Mouse (Mus musculus): ENCODE measurements around the gene Prph2.
A peak's percentile ranks its signal among the peaks of the same experiment; 100 is the strongest.

The Prph2 gene

DNA sequence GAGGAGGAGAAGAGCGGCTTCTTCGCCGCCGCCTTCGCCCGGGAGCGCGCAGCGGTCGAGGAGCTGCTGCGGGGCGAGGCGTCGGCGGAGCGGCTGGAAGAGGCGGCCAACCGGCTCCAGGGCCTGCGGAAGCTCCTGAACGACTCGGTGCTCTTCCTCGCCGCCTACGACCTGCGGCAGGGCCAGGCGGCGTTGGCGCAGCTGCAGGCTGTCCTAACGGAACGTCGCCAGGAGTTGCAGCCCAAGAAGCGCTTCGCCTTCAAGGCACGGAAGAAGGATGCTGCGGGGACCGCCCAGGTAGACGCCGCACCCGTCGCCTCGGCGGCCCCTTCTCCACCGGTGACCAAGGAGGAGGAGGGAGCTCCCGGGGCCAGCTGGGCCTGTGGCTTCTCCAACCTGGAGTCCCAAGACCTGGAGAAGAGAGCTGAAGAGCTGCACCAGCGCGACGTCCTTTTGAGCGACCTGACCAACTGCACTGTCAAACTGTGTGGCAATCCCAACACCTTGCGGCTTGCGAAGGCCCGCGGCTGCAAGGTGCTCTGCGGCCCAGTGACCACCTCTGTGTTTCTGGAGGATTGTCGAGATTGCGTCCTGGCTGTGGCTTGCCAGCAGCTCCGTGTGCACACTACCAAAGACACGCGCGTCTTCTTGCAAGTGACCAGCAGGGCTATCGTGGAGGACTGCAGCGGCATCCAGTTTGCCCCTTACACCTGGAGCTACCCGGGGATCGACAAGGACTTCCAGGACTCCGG is 19.2 kb upstream of the Prph2 start:
- DNase-seq = peak; percentile 64 to 66

DNA sequence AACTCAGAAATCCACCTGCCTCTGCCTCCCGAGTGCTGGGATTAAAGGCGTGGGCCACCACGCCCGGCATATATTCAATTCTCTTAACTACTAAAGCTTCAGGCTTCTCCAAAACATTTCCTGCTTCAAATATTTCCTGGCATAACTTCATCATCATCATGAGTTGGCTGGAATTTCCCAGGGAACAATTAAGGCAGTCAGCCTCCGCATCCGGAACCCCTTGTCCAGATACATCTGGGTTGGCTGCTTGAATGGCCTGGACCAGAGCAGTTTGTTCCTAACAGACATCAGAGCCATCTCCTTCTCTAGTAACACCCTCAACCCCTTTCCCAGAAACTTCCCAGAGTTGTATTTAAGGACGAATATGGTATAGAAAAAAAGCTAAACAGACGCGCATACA is 14.8 kb upstream of the Prph2 start:
- DNase-seq = no peak

DNA sequence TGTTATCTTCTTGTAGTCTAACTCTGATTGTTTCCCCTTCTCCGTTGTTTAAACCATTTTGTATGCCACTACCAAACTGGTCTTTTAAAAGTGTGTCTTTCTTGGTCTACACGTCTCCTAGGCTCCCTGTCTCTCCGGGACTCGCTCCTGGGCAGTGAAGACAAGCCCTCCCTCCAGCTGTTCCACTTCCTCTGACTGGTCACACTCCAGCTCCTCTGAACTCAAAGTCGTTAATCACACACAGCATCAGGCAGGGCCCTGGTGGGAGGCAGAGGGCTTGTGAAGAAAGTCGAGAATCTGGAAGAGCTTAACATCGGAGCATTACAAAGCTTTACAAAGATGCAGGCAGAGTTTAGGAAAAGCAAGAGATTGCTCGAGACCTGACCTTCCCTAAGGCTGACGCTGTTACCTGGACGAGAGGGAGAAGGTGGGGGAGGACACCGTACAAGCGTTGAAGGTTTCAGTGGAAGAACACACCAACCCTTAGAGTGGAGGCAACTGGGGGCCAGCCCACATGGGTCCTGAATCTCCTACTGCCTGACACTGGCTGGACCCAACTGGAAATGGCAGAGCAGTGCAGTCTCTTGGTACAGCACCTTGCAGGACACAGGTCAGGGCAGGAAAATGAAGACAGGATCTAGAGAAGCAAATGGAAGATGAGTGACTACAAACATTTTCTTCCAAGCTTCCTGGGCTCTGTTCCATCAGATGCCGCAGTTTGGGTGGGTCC is 12.9 kb upstream of the Prph2 start:
- no peak for DNase-seq

DNA sequence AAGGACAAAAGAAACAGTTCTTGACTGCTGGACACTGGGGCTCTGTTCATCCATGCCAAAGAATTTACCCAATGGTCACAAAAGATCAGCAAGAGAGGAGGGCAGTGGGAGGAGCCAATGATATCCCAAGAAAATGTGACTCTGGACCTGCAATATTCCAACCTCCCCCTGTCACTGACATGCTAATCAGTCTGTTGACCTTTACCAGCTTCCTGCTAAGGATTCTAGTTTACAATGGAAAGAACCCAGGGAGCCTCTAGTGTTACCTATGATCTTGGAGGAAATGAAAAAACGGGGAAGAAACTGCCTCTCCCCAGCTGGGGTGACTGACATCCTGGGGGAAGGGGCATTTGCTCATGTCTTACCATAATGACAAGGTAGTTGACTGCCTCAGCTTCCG is 9.3 kb upstream of the Prph2 start:
- no peak for DNase-seq

DNA sequence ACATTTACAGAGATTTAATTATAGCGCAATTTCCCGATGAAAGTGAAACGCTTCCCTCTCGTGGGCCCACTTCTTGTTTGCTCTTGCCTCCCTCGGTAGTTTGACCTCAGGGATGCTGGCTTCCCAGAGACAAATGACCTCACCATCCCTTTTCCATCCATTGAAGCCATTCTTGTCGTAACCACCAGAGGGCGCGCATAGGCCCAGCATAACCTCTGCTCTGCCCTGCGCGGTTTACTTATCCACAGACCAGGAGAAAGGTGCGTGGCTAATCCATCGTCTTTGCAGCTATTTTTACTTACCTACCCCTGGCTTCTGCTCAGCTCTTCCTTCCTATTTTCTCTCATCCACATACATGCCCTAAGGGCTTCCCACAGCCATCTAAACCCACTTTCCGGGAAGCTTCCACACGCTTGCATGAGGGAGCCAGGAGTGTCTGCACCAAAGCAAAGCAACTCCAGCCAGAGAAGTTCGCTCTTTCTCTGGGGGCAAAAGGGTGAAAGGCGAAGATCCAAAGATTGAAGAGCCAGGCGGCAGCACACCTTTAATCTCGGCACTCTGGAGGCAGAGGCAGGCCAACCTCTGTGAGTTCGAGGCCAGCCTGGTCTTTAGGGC is 6.3 kb upstream of the Prph2 start:
- DNase-seq = peak; percentile 89 to 91

DNA sequence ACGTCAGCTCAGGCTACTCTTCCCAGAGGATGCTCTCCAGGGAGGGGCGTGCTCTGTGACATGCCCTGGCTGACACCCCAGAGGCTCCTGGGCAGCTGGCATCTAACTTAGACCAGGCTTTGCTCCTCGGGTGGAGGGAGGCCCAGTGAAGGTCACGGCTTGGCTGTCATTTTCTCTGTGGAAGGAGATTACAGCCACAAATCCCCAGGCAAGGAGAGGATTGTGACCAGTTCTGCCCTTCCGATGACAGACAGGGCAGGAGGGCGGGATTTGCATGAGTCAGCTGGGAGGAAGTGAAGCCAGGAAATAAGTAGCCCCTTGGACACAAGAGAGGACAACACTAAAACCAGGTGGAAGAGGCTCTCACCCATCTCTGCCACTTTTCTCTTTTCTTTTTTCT is 2.1 kb downstream of the Prph2 start:
- DNase-seq = no peak

DNA sequence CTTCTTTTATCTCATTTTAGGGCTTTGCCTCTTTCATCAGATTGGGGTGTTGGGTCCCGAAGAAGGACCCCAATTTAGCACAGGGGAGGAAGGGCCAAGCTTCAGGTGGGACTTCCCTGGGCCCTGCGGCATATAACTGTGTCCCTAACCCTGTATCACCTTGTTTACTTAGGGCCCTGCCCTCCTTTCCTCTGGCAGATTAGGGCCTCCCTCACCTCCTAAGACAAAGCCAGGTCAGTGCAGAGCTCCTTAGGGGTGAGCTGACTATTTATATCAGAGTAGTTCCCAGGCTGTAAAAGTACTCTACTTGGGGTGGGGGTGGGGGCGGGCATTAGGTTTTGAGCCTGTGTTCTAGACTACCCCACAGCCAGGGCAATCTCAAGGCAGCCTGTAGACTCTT is 4.9 kb downstream of the Prph2 start:
- no peak for DNase-seq

DNA sequence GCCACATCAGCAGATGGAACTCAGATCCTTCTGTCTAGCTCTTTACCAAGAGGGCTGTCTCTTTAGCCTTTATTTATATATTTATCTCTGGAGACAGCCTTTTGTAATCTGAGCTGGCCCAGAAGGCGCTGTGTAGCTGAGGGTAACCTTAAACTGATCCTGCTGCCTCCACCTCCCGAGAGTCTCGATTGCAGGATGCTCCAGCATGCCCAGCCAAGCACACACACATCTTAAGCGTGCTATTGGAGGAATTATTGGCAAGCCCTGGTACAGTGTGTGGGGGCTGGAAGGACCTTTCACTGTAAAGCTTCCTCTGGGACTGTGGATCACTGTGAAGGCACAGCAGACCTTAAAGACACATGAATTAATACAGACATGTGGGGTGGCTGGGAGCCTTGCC is 8.7 kb downstream of the Prph2 start:
- no peak for DNase-seq

DNA sequence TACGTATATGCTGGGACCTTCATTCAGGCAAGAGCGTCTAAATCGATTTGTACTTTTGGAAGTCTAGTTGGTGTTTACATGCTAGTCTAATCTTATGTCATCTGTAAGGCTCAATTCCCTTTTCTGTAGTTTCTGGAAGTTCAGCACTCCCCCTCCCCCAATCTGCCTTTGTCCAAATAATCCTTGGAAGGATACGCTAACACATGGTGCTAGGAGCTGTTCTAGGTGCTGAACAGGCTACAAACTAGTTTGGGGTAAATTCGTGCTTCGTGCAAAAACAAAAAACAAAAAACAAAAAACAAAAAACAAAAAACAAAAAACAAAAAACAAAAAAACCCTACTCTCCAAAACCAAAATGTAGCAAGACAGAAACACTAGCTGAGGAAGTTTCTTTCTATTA is 10.6 kb downstream of the Prph2 start:
- no peak for DNase-seq

DNA sequence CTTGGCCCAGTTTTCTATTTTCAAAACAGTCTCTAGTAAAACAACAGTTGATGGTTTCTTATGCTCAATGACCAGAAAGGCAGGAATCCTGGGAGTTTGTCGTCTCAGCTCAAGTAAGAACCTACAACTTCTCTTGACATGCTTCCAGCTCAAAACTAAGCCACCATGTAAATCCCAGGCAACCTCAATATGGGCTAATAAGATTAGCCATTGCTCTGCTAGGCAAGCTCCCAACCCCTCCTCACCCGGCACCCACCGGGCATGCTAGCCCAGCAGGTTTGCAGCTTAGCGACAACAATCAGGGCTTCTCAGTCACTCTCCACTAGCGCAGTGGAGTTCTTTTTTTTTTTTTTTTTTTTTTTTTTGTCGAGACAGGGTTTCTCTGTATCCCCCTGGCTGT is 15.9 kb downstream of the Prph2 start:
- no peak for DNase-seq

DNA sequence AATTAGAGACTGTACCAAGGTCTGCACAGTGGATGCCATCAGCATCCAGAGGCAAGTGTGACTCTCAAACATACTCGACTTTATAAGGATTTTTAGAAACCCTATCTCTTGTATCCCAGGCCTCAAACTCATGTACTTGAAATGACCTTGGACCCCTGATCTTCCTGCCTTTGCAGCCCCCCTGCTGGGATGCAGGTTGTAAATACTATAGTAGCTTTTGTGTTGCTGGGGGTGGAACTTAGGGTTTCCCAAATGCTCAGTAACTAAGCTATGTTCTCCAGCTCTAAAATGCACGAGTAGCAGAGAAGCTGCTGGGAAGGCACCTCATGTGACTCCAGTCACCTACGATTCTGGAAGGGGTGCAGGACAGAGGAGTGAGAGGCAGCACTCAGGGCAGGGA is 16.7 kb downstream of the Prph2 start:
- no peak for DNase-seq

DNA sequence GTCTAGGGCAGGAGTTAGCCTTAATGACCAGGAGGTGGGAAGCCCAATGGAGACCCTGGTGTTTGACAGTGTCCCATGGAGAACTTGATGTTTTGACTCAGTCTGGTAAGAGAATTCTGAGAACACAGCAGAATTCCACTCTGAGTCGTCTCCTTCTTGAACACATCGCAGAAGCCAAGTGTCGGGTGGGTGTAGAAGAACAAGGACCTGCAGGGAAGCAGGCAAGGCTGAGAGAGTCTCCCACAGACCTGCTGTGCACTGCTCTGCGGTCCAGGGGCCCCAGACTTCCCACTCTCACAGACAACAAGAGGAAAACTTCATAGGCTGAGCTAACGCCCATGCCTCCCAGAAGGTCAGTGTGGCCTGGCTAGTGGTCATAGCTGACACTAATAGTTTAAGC is 17.5 kb downstream of the Prph2 start:
- no peak for DNase-seq

DNA sequence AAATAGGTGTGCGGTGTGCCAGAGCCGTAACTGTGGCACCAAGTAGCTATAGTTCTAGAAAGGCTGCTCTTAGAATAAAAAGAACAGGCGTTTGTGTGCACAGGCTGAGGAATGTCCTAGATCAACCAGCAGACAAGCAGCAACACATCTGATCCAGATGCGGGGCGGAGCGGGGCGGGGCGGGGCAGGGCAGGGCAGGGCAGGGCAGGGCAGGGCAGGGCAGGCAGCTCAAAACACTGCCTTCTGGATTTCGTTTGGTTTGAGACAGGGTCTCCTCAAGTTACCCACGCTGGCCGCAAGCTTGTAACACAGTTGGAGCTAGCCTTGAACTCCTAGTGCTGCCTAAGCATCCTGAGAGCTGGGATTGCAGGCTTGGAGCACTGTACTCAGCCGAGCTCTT is 19.0 kb downstream of the Prph2 start:
- no peak for DNase-seq

DNA sequence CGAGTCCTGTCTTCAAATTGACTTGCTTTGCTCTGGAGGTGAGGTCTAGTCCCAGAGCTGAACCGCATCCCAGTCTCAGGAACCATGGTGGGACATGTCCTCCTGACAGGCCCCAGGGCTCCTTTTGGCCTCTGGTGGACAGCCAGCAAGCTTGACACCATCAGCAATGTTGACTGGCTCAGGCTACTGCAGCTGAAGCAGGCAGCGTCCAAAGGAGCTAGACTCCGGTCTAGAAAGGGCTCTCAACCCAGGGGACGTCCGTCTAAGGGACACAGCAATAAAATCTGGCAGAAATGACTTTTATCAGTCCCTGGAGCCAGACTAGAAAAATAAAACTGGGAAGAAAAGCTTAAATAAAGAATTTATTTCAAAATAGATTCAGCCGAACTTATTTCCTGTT is 19.6 kb downstream of the Prph2 start:
- DNase-seq = no peak

DNA sequence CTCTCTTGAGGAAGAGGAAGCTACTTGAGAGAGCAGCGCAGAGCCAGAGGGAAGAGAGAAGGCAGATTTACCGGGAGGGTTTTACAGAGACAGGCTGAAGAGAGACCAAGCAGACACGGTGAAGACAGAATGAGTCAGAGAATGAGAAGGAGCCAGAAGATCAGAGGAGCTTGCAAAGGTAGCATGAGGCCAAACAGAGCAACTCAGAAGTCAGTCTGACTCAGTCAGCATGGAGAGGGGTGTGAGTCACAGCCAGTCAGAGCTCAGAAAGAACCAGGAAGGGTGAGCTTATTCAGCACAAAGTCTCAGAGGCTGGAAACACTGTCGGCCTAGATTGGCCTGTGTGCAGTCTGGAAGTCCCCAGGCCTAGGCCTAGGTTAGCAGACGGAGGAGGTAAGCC is 22.7 kb downstream of the Prph2 start:
- DNase-seq = no peak

DNA sequence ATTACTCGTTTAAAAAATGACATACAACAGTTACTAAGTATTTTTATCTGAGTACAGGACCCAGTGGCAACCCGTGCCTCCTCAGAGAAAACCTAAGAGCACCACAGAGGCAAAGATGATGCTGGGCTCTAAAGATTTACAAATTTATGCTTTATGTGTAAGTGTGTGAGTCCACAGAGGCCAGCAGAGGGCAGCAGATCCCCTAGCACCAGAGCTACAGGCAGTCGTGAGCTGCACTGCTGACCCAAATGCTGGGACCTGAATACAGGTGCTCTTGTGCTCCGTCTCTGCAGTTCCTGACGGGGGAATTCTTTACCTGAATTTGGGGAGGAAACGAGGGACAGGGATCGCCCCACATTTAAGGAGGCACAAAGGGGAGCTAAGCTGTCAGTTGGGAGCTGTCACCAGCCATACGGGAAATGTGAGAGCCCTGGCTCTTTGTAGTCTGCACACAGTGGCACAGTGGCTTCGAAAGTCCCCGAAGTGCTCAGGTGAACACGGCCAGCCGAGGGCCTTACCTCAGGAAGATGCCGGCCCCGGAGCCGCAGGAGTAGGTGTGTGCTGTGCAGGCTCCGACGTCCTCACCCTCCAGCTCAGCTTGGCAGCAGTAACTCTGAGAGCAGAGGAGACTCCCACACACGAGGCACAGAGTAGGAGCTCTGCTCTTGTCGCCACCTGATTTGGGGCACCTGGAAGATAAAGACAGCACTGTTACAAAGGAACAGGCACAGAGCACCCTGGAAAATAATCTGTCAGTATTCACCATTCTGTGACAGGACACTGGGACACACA is 23.5 kb downstream of the Prph2 start:
- DNase-seq = peak; percentile 60 to 79

DNA sequence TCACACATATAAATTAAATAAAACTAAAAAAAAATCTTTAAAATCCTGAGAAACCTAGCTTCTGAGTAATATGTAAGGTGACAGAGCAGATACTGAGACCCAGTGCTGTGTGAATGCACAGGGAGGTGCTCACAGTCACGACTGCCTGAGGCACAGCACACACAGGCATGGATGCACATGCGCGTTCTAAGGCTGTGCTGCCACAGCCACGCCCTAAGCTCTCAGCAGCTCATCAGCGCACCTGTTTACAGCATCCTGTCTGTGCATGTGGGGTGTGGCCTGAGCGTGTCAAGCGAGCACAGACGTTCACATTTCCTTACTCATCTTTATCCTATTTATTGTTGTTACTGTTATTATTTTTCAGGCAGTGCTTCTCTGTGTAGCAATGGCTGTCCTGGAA is 30.2 kb downstream of the Prph2 start:
- no peak for DNase-seq

DNA sequence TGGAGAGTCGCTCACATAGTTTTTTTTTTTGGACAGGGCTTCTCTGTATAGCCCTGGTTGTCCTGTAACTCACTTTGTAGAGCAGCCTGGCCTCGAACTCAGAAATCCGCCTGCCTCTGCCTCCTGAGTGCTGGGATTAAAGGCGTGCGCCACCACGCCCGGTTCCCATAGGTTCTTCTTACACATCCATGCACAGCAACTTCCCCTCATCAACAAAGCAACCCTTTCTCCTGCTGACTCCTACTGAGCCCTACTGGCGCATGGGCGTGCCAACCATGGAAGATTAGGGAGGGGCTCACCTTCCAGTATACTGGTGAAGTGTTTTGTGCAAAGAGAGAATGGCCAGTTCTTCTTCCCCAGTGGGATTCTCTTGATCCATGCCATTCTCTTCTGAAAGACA is 32.2 kb downstream of the Prph2 start:
- no peak for DNase-seq

DNA sequence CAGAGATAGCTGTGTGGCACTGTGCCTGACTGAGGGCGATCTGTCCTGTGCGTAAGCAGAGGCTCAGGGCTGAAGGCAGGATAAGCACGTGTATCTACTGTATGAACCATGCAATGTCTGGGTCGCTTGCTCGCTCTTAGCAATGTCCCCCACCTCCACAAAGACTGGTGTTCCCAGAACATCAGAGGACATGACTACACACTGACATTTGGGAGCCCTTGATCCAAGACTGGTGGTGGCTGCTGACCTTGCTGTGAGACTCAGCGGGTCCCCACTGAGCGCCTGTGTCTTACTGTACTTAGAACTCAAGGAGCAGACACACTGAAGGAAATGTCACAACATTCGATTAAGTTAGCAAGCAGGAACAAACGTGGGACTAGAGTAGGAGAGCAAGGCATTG is 36.0 kb downstream of the Prph2 start:
- DNase-seq = no peak

DNA sequence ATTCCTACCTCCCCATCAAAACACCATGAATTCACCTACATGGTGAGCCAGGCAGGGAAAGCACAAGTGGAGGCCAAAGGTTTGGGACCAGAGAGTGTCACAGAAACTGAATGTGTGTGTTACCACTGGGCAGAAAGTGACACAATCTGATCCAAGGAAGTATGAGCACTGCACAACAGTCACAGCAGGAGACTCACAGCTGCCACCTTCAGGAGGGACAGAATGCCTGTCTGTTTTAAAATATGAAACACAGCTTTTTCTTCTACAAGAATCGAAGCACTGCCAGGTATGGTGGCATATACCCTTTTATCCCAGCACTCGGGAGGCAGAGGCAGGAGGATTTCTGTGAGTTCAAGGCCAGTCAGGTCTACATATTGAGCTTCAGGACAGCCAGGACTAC is 47.8 kb downstream of the Prph2 start:
- DNase-seq = no peak

DNA sequence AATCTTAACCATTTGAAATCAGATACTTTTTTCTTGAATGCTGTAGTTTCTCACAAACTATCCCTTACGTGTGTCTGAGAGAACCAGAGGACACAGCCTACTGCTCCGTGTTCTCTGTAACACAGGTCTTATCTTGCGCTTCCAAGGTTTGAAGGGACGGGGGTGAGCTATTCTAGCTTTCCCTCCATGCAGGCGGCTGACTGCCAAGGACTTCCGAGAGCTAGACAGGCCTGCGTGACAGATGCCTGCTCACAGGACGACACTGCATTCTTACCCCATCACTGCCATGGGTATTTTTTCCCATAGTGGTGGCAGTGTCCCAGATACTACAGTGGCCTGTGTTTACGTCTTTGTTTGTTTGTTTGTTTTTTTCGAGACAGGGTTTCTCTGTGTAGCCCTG is 50.0 kb downstream of the Prph2 start:
- DNase-seq = peak in 1 of 2 experiments; percentile 8

DNA sequence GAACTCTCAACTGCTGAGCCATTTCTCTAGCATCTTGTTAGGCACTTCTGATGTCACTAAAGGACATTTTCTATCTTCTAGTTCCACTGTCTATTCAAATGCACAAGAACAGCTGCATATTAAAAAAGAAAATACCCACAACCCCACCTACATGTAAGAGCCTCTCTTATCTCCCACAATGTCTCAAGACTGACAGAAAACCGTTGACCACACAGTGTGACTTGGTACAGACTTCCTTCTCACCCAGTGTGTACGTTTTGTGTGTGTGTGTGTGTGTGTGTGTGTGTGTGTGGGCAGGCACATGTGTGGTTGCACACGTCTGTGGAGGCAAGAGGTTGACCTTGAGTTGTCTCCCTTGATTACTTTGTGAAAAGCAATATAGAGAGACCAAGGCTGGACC is 51.9 kb downstream of the Prph2 start:
- DNase-seq = no peak

DNA sequence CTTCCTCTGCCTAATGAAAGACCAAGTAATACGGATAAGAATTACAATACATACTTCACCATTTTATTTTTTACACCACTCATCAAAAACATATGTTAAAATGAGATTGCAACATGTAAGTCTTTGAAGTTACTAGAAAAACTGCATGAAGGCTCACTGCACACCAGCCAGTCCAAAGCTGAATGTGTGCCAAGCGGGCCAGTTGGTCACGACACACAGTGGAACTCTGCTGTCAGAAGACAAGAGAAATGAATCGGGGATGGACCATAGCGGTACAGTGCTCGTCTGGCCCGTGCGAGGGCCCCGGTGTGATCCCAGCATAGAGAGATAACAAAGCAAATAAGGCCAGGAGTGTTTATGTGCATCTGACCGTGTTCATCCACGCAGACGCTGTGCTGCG is 52.9 kb downstream of the Prph2 start:
- DNase-seq = peak; percentile 41 to 46

DNA sequence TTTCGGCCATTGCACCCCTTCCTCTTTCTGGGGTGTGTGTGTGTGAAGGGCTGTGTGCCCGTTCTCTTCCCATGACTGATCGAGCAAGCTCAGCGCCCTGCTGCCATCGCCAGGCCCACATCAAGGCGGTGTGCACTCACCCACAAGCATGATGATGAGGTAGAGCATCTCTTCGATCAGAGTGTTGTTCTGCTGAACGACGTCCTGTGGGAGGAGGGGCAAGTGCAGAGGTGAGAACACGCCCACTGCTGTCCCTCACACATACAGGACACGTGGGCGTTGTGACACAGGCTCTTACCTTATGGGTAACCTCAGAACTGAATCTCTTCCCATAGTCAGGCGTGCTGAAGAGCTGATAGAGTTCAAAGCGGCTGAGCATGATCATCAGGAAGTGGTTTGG is 56.6 kb downstream of the Prph2 start:
- DNase-seq = no peak

Measured in cerebellum, postnatal 14 days (tissue).